Mouse (Mus musculus) lung, postnatal 0 days (tissue): ENCODE measurements at regions not wholly inside any gene's neighbourhood (a gene's known extent, or its start where the extent isn't known, plus 50 kb on each side); places are given as distances from the start of the nearest gene placed in this dataset.
"Not testable (repeated sequence)": the region's sequence is repeated elsewhere in the genome, so short reads cannot be mapped to it uniquely, and the experiment has no call there.

ENCODE experiments used
- ATAC-seq: fragments of 200-750 bp; cut with Nextera tagmentation; 2 replicates; pipeline ENCODE4 v1.8.0; 2017; ENCODE audit warnings: moderate library complexity
- DNase-seq: peaks from one replicate; pipeline ENCODE4 v3.0.0-alpha.2; 2016; ENCODE audit warnings: low spot score
- H3K27ac ChIP-seq: fragments of 300-500 bp; sonication (generic); 2 replicates; pipeline ENCODE4 v1.5.1; 2014; ENCODE audit warnings: antibody characterized with exemption, mild to moderate bottlenecking, low read length, mixed read lengths
- H3K27me3 ChIP-seq: fragments of 300-500 bp; sonication (generic); replicated peaks from 2 replicates; pipeline ENCODE4 v1.6.1; 2014; ENCODE audit warnings: low read length, mixed read lengths; ENCODE audit not compliant: insufficient read depth
- H3K36me3 ChIP-seq: fragments of 300-500 bp; sonication (generic); 2 replicates; pipeline ENCODE4 v1.6.1; 2014; ENCODE audit warnings: low read length, mixed read lengths; ENCODE audit not compliant: insufficient read depth
- H3K4me1 ChIP-seq: fragments of 300-500 bp; sonication (generic); 2 replicates; pipeline ENCODE4 v1.6.1; 2014; ENCODE audit warnings: antibody characterized with exemption, low read depth, low read length, mixed read lengths; ENCODE audit not compliant: insufficient read depth
- H3K4me2 ChIP-seq: fragments of 300-500 bp; sonication (generic); replicated peaks from 2 replicates; pipeline ENCODE4 v1.6.1; 2014; ENCODE audit warnings: low read depth, mild to moderate bottlenecking, low read length, moderate library complexity, mixed read lengths
- H3K4me3 ChIP-seq: fragments of 300-500 bp; sonication (generic); 2 replicates; pipeline ENCODE4 v1.5.1; 2014; ENCODE audit warnings: low read depth, low read length
- H3K9ac ChIP-seq: fragments of 300-500 bp; sonication (generic); replicated peaks from 2 replicates; pipeline ENCODE4 v1.6.1; 2014; ENCODE audit warnings: low read depth, mild to moderate bottlenecking
- H3K9me3 ChIP-seq: fragments of 300-500 bp; sonication (generic); 2 replicates; pipeline ENCODE4 v1.6.1; 2016; ENCODE audit warnings: low read length, mixed read lengths
- CTCF ChIP-seq: IDR thresholded peaks from 2 replicates; pipeline ENCODE4 v1.5.1; 2016; ENCODE audit warnings: antibody characterized with exemption, mild to moderate bottlenecking
- EP300 ChIP-seq: IDR thresholded peaks from 2 replicates; pipeline ENCODE4 v1.6.1; 2016; ENCODE audit warnings: antibody characterized with exemption, mild to moderate bottlenecking, control low read depth
- WGBS: fragments of 180-500 bp; shearing (Covaris S2); extraction: QIAGEN DNeasy Blood & Tissue Kit; methylation state at CpG from one replicate; pipeline ENCODE4 v1.1.7; 2014; 5-methylcytosine and 5-hydroxymethylcytosine counted together

DNA sequence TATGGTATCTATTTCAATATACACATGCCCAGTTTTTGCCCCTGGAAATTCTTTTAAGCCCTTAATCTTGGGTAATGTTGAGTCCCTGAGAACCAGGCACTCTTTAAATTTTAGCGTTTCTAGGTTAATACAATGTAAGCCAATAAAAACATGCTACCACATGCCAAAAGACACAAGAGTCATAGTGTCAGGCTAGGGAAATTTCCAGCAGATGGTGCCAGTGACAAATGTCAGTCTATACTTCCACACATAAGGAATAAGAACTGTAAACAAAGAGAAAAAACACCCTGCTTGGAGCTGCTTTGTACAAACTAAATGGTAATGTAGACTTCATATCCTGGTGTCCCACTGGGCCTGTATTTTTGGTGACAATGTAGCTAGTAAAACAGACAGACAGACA, 157.2 kb upstream of the Slc10a2 start:
- no peaks in the 10 kb centered on the region for H3K4me1 ChIP-seq
- H3K27ac ChIP-seq, result no peak overlapping the region
- 44% methylated on average over 1 of the region's 1 CpGs for WGBS
- ATAC-seq, result no peak
- H3K4me3 ChIP-seq, result no peak overlapping the region
- no peak overlapping the region for H3K4me2 ChIP-seq
- TF ChIP-seq CTCF, result no peak
- no peak for TF ChIP-seq EP300
- H3K9me3 ChIP-seq, result no peaks in the 10 kb centered on the region
- no peak overlapping the region for H3K9ac ChIP-seq
- H3K36me3 ChIP-seq, result no peaks in the 10 kb centered on the region
- H3K27me3 ChIP-seq, result no peaks in the 10 kb centered on the region
- no peak for DNase-seq

DNA sequence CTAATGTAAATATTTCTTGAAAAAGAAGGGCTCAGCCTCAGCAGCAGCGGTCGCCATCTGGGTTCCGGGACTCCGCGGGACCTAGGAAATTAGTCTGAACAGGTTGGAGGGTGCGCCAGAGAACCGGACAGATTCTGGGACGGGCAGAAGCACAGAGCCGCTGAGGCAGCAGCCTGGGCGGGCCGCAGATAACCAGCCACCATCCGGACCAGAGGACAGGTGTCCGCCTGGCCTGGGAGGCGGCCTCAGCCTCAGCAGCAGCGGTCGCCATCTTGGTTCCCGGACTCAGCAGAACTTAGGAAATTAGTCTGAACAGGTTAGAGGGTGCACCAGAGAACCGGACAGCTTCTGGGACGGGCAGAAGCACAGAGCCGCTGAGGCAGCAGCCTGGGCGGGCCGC, 136.7 kb upstream of the Slc10a2 start:
- DNase-seq, H3K4me1 ChIP-seq, ATAC-seq, H3K9me3 ChIP-seq, H3K4me3 ChIP-seq, H3K36me3 ChIP-seq, H3K27ac ChIP-seq, H3K27me3 ChIP-seq, H3K4me2 ChIP-seq, H3K9ac ChIP-seq: not testable (repeated sequence)
- WGBS, result 95% methylated on average over 11 of the region's 22 CpGs
